Mouse (Mus musculus) cortical plate, adult 2 months (tissue): ENCODE results near the gene Coro7.

Source experiments
- CTCF ChIP-seq: fragments of 200-500 bp; IDR thresholded peaks from 2 replicates; pipeline ENCODE4 v1.5.1; 2011; ENCODE audit warnings: mild to moderate bottlenecking, control low read depth, low read length; ENCODE audit not compliant: insufficient read depth; ENCODE audit errors: extremely low read depth
- POLR2A ChIP-seq: fragments of 200-500 bp; IDR thresholded peaks from 2 replicates; pipeline ENCODE4 v1.6.1; 2011; ENCODE audit warnings: mild to moderate bottlenecking, low read length, control low read depth; ENCODE audit not compliant: insufficient read depth; ENCODE audit errors: extremely low read depth

DNA sequence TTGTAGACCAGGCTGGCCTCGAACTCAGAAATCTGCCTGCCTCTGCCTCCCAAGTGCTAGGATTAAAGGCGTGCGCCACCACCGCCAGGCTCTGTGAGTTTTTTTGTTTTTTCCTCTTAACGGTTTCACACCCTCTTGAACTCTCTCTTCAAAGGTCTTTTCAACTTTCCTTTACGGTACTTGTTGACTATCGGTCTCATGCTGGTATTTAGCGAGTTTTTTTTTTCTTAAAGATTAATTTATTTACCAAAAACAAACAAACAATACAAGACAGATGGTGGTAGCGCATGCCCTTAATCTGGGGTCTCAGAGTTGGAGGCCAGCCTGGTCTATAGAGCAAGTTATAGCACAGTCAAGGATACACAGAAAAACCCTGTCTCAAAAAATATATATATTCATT is 89.3 kb downstream of the Coro7 start:
- TF ChIP-seq POLR2A (no peak), CTCF (no peak)
